Mouse (Mus musculus) limb, embryonic 14.5 days (tissue): ENCODE measurements around the gene Evi2a. TPM values are rescaled to one million over a fixed set of nuclear protein-coding genes. Genes with fewer than 3 reads are reported as not detected.

ENCODE experiments used
- ATAC-seq: fragments of 200-750 bp; cut with Nextera tagmentation; 2 replicates; pipeline ENCODE4 v1.8.0; 2017; ENCODE audit warnings: low read depth, moderate number of reproducible peaks, moderate TSS enrichment; ENCODE audit not compliant: low FRiP score
- DNase-seq: peaks from one replicate; pipeline ENCODE4 v3.0.0-alpha.2; 2015; ENCODE audit warnings: low spot score
- H3K27ac ChIP-seq: fragments of 300-500 bp; sonication (generic); replicated peaks from 2 replicates; pipeline ENCODE4 v1.5.1; 2014; ENCODE audit warnings: low read depth, mild to moderate bottlenecking, low read length, moderate library complexity, mixed read lengths
- H3K27me3 ChIP-seq: fragments of 300-500 bp; sonication (generic); 2 replicates; pipeline ENCODE4 v1.6.1; 2014; ENCODE audit warnings: low read length, mixed read lengths; ENCODE audit not compliant: control insufficient read depth, insufficient read depth
- H3K36me3 ChIP-seq: fragments of 300-500 bp; sonication (generic); 2 replicates; pipeline ENCODE4 v1.6.1; 2014; ENCODE audit warnings: mild to moderate bottlenecking, low read length, moderate library complexity, mixed read lengths; ENCODE audit not compliant: control insufficient read depth, insufficient read depth
- H3K4me1 ChIP-seq: fragments of 300-500 bp; sonication (generic); 2 replicates; pipeline ENCODE4 v1.6.1; 2014; ENCODE audit warnings: antibody characterized with exemption, low read length, mixed read lengths; ENCODE audit not compliant: control insufficient read depth, insufficient read depth
- H3K4me2 ChIP-seq: fragments of 300-500 bp; sonication (generic); replicated peaks from 2 replicates; pipeline ENCODE4 v1.6.1; 2014; ENCODE audit warnings: low read depth, mild to moderate bottlenecking, low read length, moderate library complexity; ENCODE audit not compliant: severe bottlenecking
- H3K4me3 ChIP-seq: fragments of 300-500 bp; sonication (generic); replicated peaks from 2 replicates; pipeline ENCODE4 v1.5.1; 2014; ENCODE audit warnings: low read length
- H3K9ac ChIP-seq: fragments of 300-500 bp; sonication (generic); 2 replicates; pipeline ENCODE4 v1.6.1; 2014; ENCODE audit warnings: mild to moderate bottlenecking, low read depth, low read length, moderate library complexity; ENCODE audit not compliant: severe bottlenecking
- H3K9me3 ChIP-seq: fragments of 300-500 bp; sonication (generic); 2 replicates; pipeline ENCODE4 v1.6.1; 2016; ENCODE audit warnings: low read length; ENCODE audit not compliant: control insufficient read depth
- POLR2A ChIP-seq: fragments of 200-500 bp; IDR thresholded peaks from 2 replicates; pipeline ENCODE4 v1.8.0; 2012; ENCODE audit warnings: inconsistent platforms, mild to moderate bottlenecking, moderate library complexity, borderline replicate concordance; ENCODE audit not compliant: insufficient read depth, insufficient read length; ENCODE audit errors: extremely low read depth
- WGBS: fragments of 180-500 bp; shearing (Covaris S2); extraction: QIAGEN DNeasy Blood & Tissue Kit; methylation state at CpG from one replicate; pipeline ENCODE4 v1.1.7; 2014; 5-methylcytosine and 5-hydroxymethylcytosine counted together
- polyA plus RNA-seq, 2 experiments: library from polyadenylated mRNA; depleted of rRNA in 1 of 2; stranded (reverse) in 1 of 2; unstranded in 1 of 2; fragments of >200 nt; fragmentation: Nextera tagmentation in 1 of 2; extraction: Ambion mirVana in 1 of 2; gene quantifications; 2 replicates each; pipeline versions ENCODE4 v1.2.1 to v1.2.3; 2012 to 2014

Evi2a gene
- polyA plus RNA-seq, 2 experiments: 5.8 to 6.0 TPM

DNA sequence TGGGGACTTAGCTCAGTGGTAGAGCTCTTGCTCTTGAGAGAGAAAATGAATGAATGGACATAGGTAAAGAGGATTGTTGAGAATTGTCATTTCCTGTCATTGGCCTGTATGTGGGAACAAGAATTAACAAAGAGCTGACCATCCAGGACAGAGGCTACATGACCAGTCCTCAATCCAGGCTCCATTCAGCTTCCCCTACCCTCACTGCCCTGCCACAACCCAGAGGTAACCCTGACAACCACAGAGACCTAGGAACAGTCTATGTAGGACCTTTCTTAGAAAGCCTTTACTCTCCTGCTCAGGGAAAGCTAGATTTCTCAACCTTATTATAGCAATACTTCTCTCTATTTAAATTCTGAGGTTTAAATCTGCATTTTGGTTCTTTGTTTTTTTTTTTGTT, 9.6 kb downstream of the Evi2a start:
- no peaks in the 10 kb centered on the region for H3K27me3 ChIP-seq
- TF ChIP-seq POLR2A: no peak
- H3K36me3 ChIP-seq: peaks cover 6% of the 10 kb centered on the region; the same call in 1 of the 2 replicates
- H3K9me3 ChIP-seq: no peaks in the 10 kb centered on the region
- H3K4me3 ChIP-seq: no peak overlapping the region
- no peak overlapping the region for H3K9ac ChIP-seq
- no peak overlapping the region for H3K4me2 ChIP-seq
- DNase-seq (no peak), ATAC-seq (no peak)
- H3K4me1 ChIP-seq: no peaks in the 10 kb centered on the region
- H3K27ac ChIP-seq: no peak overlapping the region

DNA sequence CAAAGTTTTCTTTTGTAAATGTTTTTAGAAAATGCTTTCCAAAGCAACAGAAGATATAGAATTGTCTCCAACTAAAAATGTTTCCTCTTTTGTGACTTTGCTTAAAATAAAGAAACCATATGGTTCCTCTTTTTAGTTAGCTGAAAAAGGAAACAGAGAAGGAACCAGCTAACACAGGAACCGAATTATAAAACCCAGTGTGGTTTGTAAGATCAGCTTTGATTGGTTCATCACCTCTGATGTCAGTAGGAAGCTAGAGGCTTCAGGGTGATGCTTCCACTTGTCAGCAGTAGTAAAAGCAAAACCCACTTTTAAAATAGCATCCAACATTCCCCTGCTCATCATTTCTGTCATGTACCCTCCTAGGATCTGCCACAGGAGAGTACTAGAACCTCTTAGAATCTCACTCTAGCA, 10.5 kb downstream of the Evi2a start:
- Histone ChIP-seq H3K27ac (no peak overlapping the region), H3K4me1 (no peaks in the 10 kb centered on the region), H3K27me3 (no peaks in the 10 kb centered on the region), H3K9ac (no peak overlapping the region), H3K4me2 (no peak overlapping the region), H3K4me3 (no peak overlapping the region), H3K36me3 (peaks cover 6% of the 10 kb centered on the region; the same call in 1 of the 2 replicates), H3K9me3 (no peaks in the 10 kb centered on the region)
- DNase-seq (peak; percentile 13), ATAC-seq (no peak)
- no peak for TF ChIP-seq POLR2A
- WGBS: 74% methylated on average over 1 of the region's 1 CpGs

DNA sequence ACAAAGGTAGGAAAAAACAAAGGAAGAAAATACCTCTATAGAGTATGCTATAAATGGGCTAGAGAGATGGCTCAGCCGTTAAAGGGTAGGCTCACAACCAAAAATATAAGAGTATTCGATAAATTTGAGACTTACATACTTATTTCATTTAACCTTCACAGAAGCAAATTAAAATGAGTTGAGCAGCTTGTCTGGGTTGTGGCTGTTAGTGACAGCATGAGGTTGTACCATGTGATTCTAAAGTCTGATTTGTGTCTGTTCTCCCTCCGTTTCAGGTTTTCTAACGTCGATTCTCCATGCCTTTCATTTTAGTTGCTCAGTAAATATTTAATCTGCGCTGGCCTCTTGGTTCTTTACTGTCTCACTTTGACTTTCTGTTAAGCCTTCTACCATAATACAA, 11.1 kb downstream of the Evi2a start:
- DNase-seq: no peak
- H3K9ac ChIP-seq: no peak overlapping the region
- H3K9me3 ChIP-seq: no peaks in the 10 kb centered on the region
- H3K4me2 ChIP-seq: no peak overlapping the region
- no peaks in the 10 kb centered on the region for H3K4me1 ChIP-seq
- 0 out of 2 replicates have a peak, but pooled peaks cover 3% of the 10 kb centered on the region for H3K36me3 ChIP-seq
- 91% methylated on average over 6 of the region's 6 CpGs for WGBS
- no peaks in the 10 kb centered on the region for H3K27me3 ChIP-seq
- no peak for ATAC-seq
- no peak overlapping the region for H3K4me3 ChIP-seq
- no peak overlapping the region for H3K27ac ChIP-seq
- TF ChIP-seq POLR2A: no peak

DNA sequence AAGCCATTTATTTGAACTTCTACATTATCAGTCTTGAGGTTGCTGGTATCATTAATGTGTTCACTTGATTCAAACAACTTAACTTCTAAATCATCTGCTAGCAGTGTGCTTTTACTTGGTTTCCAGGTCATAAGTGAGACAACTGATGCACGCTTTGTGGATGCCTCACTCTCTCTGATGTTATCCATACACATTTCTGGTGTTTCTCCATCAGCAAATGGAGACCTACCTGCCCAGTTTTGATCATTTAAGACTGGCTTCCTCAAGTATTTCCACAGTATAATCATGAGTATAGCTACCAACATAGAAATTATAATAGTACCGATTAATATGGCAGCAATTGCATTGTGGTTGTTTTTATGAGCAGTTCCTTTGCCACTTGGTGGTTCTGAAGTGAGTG, 14.6 kb downstream of the Evi2a start:
- WGBS: 95% methylated on average over 2 of the region's 2 CpGs
- Histone ChIP-seq H3K4me1 (no peaks in the 10 kb centered on the region), H3K9ac (no peak overlapping the region), H3K9me3 (no peaks in the 10 kb centered on the region), H3K27me3 (no peaks in the 10 kb centered on the region), H3K27ac (no peak overlapping the region), H3K4me3 (no peak overlapping the region), H3K36me3 (no peaks in the 10 kb centered on the region), H3K4me2 (no peak overlapping the region)
- no peak for TF ChIP-seq POLR2A
- ATAC-seq (no peak), DNase-seq (no peak)

DNA sequence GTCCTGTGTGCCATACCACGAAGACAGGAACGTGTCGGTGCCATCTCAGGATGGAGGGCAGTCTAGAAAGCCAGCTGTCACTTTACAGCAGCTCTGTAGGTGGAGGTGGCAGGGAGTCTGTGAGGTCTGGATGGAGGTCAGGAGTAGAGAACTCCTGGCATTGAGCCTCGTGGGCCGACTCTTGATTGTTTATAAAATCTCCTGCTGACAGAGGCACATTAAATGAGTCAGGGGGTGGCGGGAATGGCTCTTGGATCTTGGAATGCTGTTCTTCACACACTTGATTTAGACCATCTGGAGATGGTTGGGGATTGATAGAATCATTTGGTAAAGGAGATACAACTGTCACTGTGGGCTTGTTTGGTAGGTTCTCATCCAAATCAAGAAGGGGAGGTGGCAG, 15.1 kb downstream of the Evi2a start:
- H3K27me3 ChIP-seq: no peaks in the 10 kb centered on the region
- WGBS: 63% methylated on average over 6 of the region's 6 CpGs
- ATAC-seq (no peak), DNase-seq (no peak)
- no peaks in the 10 kb centered on the region for H3K9me3 ChIP-seq
- no peak for TF ChIP-seq POLR2A
- H3K36me3 ChIP-seq: no peaks in the 10 kb centered on the region
- no peak overlapping the region for H3K4me3 ChIP-seq
- no peak overlapping the region for H3K27ac ChIP-seq
- H3K4me2 ChIP-seq: no peak overlapping the region
- H3K9ac ChIP-seq: no peak overlapping the region
- no peaks in the 10 kb centered on the region for H3K4me1 ChIP-seq

DNA sequence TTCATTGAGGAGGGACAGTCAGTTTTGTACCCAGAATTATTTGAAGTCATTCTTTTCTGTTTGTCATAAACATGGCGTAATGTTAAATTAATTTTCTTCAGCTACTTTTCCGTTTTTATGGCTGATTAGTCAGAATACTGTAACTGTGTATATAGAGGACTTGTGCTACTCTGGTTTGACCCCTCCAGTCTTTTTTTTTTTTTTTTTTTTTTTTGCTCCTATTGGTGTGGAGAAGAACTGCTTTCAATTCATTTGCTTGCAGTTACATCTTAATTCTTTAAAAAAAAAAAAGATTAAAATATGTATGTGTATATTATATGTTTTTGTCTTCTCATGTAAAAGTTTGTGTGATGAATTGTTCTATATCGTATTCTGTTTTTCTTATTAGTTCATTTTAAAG, 18.4 kb downstream of the Evi2a start:
- H3K27me3 ChIP-seq: no peaks in the 10 kb centered on the region
- no peak for ATAC-seq
- H3K4me3 ChIP-seq: no peak overlapping the region
- H3K4me1 ChIP-seq: no peaks in the 10 kb centered on the region
- H3K36me3 ChIP-seq: no peaks in the 10 kb centered on the region
- TF ChIP-seq POLR2A: no peak
- DNase-seq: no peak
- no peak overlapping the region for H3K4me2 ChIP-seq
- H3K27ac ChIP-seq: no peak overlapping the region
- 87% methylated on average over 3 of the region's 3 CpGs for WGBS
- no peak overlapping the region for H3K9ac ChIP-seq
- H3K9me3 ChIP-seq: no peaks in the 10 kb centered on the region
